In genomic region chr19:3996106-3996505, GRCm38 (mm10) we compare ENCODE assay signal across 26 mouse cellular contexts. TPM values are rescaled to one million over a fixed set of nuclear protein-coding genes. Genes with fewer than 3 reads are reported as not detected.
DNase-seq lines count a peak whose midpoint lies in the region; ATAC-seq lines count a peak whose summit lies in the region.
"Had no signal": no experiment of that assay in that cellular context is flagged by ENCODE, and none has a peak within 500 bp of the region (broad histone marks: within the 10 kb centered on the region; RNA-seq: fewer than 3 reads in every experiment).

No protein-coding gene starts in this region.

- no peaks in the 10 kb centered on the region for H3K27me3 ChIP-seq in kidney, embryonic 15.5 days
- no peaks in the 10 kb centered on the region for H3K27me3 ChIP-seq in kidney, embryonic 14.5 days (ENCODE audit: control insufficient read depth, insufficient read depth, low read length)
- H3K27me3 ChIP-seq in megakaryocyte, embryonic 14.5 days (replicated peaks) = peaks cover 46% of the 10 kb centered on the region
- H3K27me3 ChIP-seq: embryonic facial prominence, embryonic 12.5 days; forebrain, embryonic 15.5 days; hindbrain, embryonic 15.5 days had no signal

- 45% methylated on average over 7 of the region's 7 CpGs for WGBS in kidney, embryonic 15.5 days
- 38% methylated on average over 7 of the region's 7 CpGs for WGBS in kidney, embryonic 14.5 days

- H3K9ac ChIP-seq in kidney, embryonic 15.5 days = no peak overlapping the region
- H3K9ac ChIP-seq in kidney, embryonic 14.5 days (ENCODE audit: low read depth, low read length) = no peak overlapping the region
- H3K9ac ChIP-seq: embryonic facial prominence, embryonic 12.5 days; forebrain, embryonic 15.5 days; hindbrain, embryonic 15.5 days had no signal

- ATAC-seq in kidney, embryonic 15.5 days (replicated peaks; ENCODE audit: low FRiP score) = no peak
- ATAC-seq in kidney, embryonic 14.5 days (ENCODE audit: low FRiP score, low TSS enrichment) = no peak
- no peak for ATAC-seq in megakaryocyte, adult 5-6 weeks (ENCODE audit: poor library complexity, severe bottlenecking)
- ATAC-seq: activated CD4-positive, CD25-positive, alpha-beta regulatory T cell, adult 4 months; forebrain, embryonic 15.5 days; Patski had no signal

- H3K4me2 ChIP-seq in kidney, embryonic 15.5 days = no peak overlapping the region
- H3K4me2 ChIP-seq in kidney, embryonic 14.5 days (replicated peaks; ENCODE audit: low read depth, low read length) = no peak overlapping the region
- H3K4me2 ChIP-seq: embryonic facial prominence, embryonic 12.5 days; forebrain, embryonic 15.5 days; hindbrain, embryonic 15.5 days had no signal

- no peaks in the 10 kb centered on the region for H3K36me3 ChIP-seq in kidney, embryonic 15.5 days
- H3K36me3 ChIP-seq in kidney, embryonic 14.5 days (ENCODE audit: control insufficient read depth, insufficient read depth, low read length) = no peaks in the 10 kb centered on the region
- H3K36me3 ChIP-seq in megakaryocyte, embryonic 14.5 days (replicated peaks; ENCODE audit: low read length) = no peaks in the 10 kb centered on the region
- H3K36me3 ChIP-seq: embryonic facial prominence, embryonic 12.5 days; forebrain, embryonic 15.5 days; heart, embryonic 10.5 days; hindbrain, embryonic 15.5 days had no signal

- no peak overlapping the region for H3K4me3 ChIP-seq in kidney, embryonic 15.5 days (replicated peaks)
- H3K4me3 ChIP-seq in kidney, embryonic 14.5 days (ENCODE audit: low read length) = no peak overlapping the region
- peak overlapping the region; percentile 18 for H3K4me3 ChIP-seq in megakaryocyte, embryonic 14.5 days (replicated peaks)
- H3K4me3 ChIP-seq: embryonic facial prominence, embryonic 12.5 days; forebrain, embryonic 15.5 days; heart, embryonic 10.5 days; hindbrain, embryonic 15.5 days had no signal

- peaks cover 54% of the 10 kb centered on the region for H3K4me1 ChIP-seq in kidney, embryonic 15.5 days
- H3K4me1 ChIP-seq in kidney, embryonic 14.5 days (ENCODE audit: control insufficient read depth, insufficient read depth, low read length) = peaks cover 31% of the 10 kb centered on the region
- peaks cover 59% of the 10 kb centered on the region for H3K4me1 ChIP-seq in megakaryocyte, embryonic 14.5 days

- peak; percentile 29 for DNase-seq in gastrocnemius, adult 18-20 months (ENCODE audit: low spot score)
- no peak for DNase-seq in gastrocnemius, adult 8-10 months (ENCODE audit: low spot score in 2 of 2)
- DNase-seq in retina, embryonic 14.5 days (ENCODE audit: low spot score) = no peak
- DNase-seq: adrenal gland, postnatal 14 days; cerebellum, adult 11-12 months; cerebellum, adult 9-10 months; cerebellum, postnatal 25 days; gastrocnemius, postnatal 25 days; heart, adult 18-20 months; heart, postnatal 10 days had no signal

- peak overlapping the region; percentile 59; the same call in 1 of the 2 replicates for H3K27ac ChIP-seq in kidney, embryonic 15.5 days
- H3K27ac ChIP-seq in kidney, embryonic 14.5 days (ENCODE audit: low read depth, low read length) = no peak overlapping the region
- H3K27ac ChIP-seq: embryonic facial prominence, embryonic 12.5 days; forebrain, embryonic 15.5 days; heart, embryonic 10.5 days; hindbrain, embryonic 15.5 days had no signal

- no peaks in the 10 kb centered on the region for H3K9me3 ChIP-seq in kidney, embryonic 15.5 days (replicated peaks)
- H3K9me3 ChIP-seq in kidney, embryonic 14.5 days (ENCODE audit: control insufficient read depth, low read length) = no peaks in the 10 kb centered on the region
- no peaks in the 10 kb centered on the region for H3K9me3 ChIP-seq in megakaryocyte, embryonic 14.5 days
- H3K9me3 ChIP-seq: embryonic facial prominence, embryonic 12.5 days; forebrain, embryonic 15.5 days; heart, embryonic 10.5 days; hindbrain, embryonic 15.5 days had no signal

RNA-seq across cellular contexts. Expression of gene Tbx10, which starts 3.6 kb away (rescaled TPM):
- total RNA-seq in gastrocnemius, adult 18-20 months (2021) = not detected
- total RNA-seq in gastrocnemius, adult 8-10 months (2022) = under 1 TPM in 1 of 4 experiments, not detected in 3; 0.16 TPM
- polyA plus RNA-seq in kidney, embryonic 15.5 days (2015; fragmentation: Nextera tagmentation; extraction: Ambion mirVana) = 0.75 and 1.5 TPM in 2 replicates
- 0.74 and 1.1 TPM in 2 replicates for polyA plus RNA-seq in kidney, embryonic 14.5 days (2014; fragmentation: Nextera tagmentation; extraction: Ambion mirVana)
- polyA plus RNA-seq in megakaryocyte, embryonic 14.5 days (2012; ENCODE audit: insufficient read depth, low replicate concordance) = not detected in 2 replicates
- not detected in 2 replicates for total RNA-seq in megakaryocyte, adult 5-6 weeks (2015)
- total RNA-seq in megakaryocyte, adult 5-6 weeks (2017) = not detected in 2 replicates
- total RNA-seq: adrenal gland, adult 18-20 months; adrenal gland, postnatal 14 days; CH12.LX; gastrocnemius, postnatal 25 days; heart, adult 18-20 months; heart, postnatal 10 days; hematopoietic stem cell, adult 5-6 weeks had no signal
- polyA plus RNA-seq: activated CD4-positive, CD25-positive, alpha-beta regulatory T cell, adult 4 months; cortical plate, adult 2 months; embryonic facial prominence, embryonic 12.5 days; forebrain, embryonic 11.5 days; heart, embryonic 14.5 days had no signal

RNA-seq across cellular contexts. Expression of gene Nudt8, which starts 4.3 kb away (rescaled TPM):
- 10 to 100 TPM; 23.8 to 30.1 TPM for total RNA-seq in gastrocnemius, adult 18-20 months (2021)
- total RNA-seq in gastrocnemius, adult 8-10 months (2022) = 10 to 100 TPM; 19.0 to 24.8 (median 22.8) TPM
- 31.2 and 36.2 TPM in 2 replicates for polyA plus RNA-seq in kidney, embryonic 15.5 days (2015; fragmentation: Nextera tagmentation; extraction: Ambion mirVana)
- polyA plus RNA-seq in kidney, embryonic 14.5 days (2014; fragmentation: Nextera tagmentation; extraction: Ambion mirVana) = 37.6 and 38.5 TPM in 2 replicates
- polyA plus RNA-seq in megakaryocyte, embryonic 14.5 days (2012; ENCODE audit: insufficient read depth, low replicate concordance) = 11.7 and 19.3 TPM in 2 replicates
- 8.6 and 13.4 TPM in 2 replicates for total RNA-seq in megakaryocyte, adult 5-6 weeks (2015)
- 4.9 and 5.7 TPM in 2 replicates for total RNA-seq in megakaryocyte, adult 5-6 weeks (2017)

RNA-seq across cellular contexts. Expression of gene Gm49405, which starts 4.3 kb away (rescaled TPM):
- under 1 TPM; 0.14 to 0.40 TPM for total RNA-seq in gastrocnemius, adult 18-20 months (2021)
- under 1 TPM; 0.12 to 0.39 (median 0.15) TPM for total RNA-seq in gastrocnemius, adult 8-10 months (2022)
- 3.3 and 4.1 TPM in 2 replicates for polyA plus RNA-seq in kidney, embryonic 15.5 days (2015; fragmentation: Nextera tagmentation; extraction: Ambion mirVana)
- polyA plus RNA-seq in kidney, embryonic 14.5 days (2014; fragmentation: Nextera tagmentation; extraction: Ambion mirVana) = 2.5 and 2.7 TPM in 2 replicates
- polyA plus RNA-seq in megakaryocyte, embryonic 14.5 days (2012; ENCODE audit: insufficient read depth, low replicate concordance) = 0.74 and 0.93 TPM in 2 replicates
- 0.45 TPM in 1 of 2 replicates, not detected in the other for total RNA-seq in megakaryocyte, adult 5-6 weeks (2015)
- 0.28 and 1.2 TPM in 2 replicates for total RNA-seq in megakaryocyte, adult 5-6 weeks (2017)

RNA-seq across cellular contexts. Expression of gene Doc2g, which starts 7.0 kb away (rescaled TPM):
- total RNA-seq in gastrocnemius, adult 18-20 months (2021) = under 1 TPM; 0.82 to 1.00 TPM
- 1 to 10 TPM in 1 of 4 experiments, under 1 TPM in 3; 0.36 to 1.2 (median 0.73) TPM for total RNA-seq in gastrocnemius, adult 8-10 months (2022)
- polyA plus RNA-seq in kidney, embryonic 15.5 days (2015; fragmentation: Nextera tagmentation; extraction: Ambion mirVana) = 5.0 and 5.1 TPM in 2 replicates
- polyA plus RNA-seq in kidney, embryonic 14.5 days (2014; fragmentation: Nextera tagmentation; extraction: Ambion mirVana) = 4.5 and 5.8 TPM in 2 replicates
- 2.7 and 7.3 TPM in 2 replicates for polyA plus RNA-seq in megakaryocyte, embryonic 14.5 days (2012; ENCODE audit: insufficient read depth, low replicate concordance)
- total RNA-seq in megakaryocyte, adult 5-6 weeks (2015) = 1.2 and 1.5 TPM in 2 replicates
- 0.18 and 0.37 TPM in 2 replicates for total RNA-seq in megakaryocyte, adult 5-6 weeks (2017)

RNA-seq across cellular contexts. Expression of gene Acy3, which starts 9.7 kb away (rescaled TPM):
- total RNA-seq in gastrocnemius, adult 18-20 months (2021) = 1 to 10 TPM; 1.3 to 2.0 TPM
- 1 to 10 TPM; 1.1 to 1.7 (median 1.5) TPM for total RNA-seq in gastrocnemius, adult 8-10 months (2022)
- 28.6 and 35.0 TPM in 2 replicates for polyA plus RNA-seq in kidney, embryonic 15.5 days (2015; fragmentation: Nextera tagmentation; extraction: Ambion mirVana)
- 22.4 and 26.3 TPM in 2 replicates for polyA plus RNA-seq in kidney, embryonic 14.5 days (2014; fragmentation: Nextera tagmentation; extraction: Ambion mirVana)
- polyA plus RNA-seq in megakaryocyte, embryonic 14.5 days (2012; ENCODE audit: insufficient read depth, low replicate concordance) = 6.4 TPM in 1 of 2 replicates, not detected in the other
- total RNA-seq in megakaryocyte, adult 5-6 weeks (2015) = 0.51 and 0.62 TPM in 2 replicates
- not detected in 2 replicates for total RNA-seq in megakaryocyte, adult 5-6 weeks (2017)
